Mouse (Mus musculus) hindbrain, embryonic 15.5 days (tissue): Measurements from ENCODE around the gene Taf8. TPM values are rescaled to one million over a fixed set of nuclear protein-coding genes. Genes with fewer than 3 reads are reported as not detected.

Experiments used
- ATAC-seq: fragments of 200-750 bp; cut with Nextera tagmentation; 2 replicates; pipeline ENCODE4 v1.8.0; 2017; ENCODE audit warnings: low read depth, moderate number of reproducible peaks, moderate TSS enrichment; ENCODE audit not compliant: low FRiP score
- H3K27ac ChIP-seq: fragments of 300-500 bp; sonication (generic); replicated peaks from 2 replicates; pipeline ENCODE4 v1.5.1; 2015; ENCODE audit warnings: mild to moderate bottlenecking, inconsistent platforms
- H3K27me3 ChIP-seq: fragments of 300-500 bp; sonication (generic); 2 replicates; pipeline ENCODE4 v1.6.1; 2015; ENCODE audit warnings: control low read depth, inconsistent platforms
- H3K36me3 ChIP-seq: fragments of 300-500 bp; sonication (generic); 2 replicates; pipeline ENCODE4 v1.6.1; 2015; ENCODE audit warnings: control low read depth, inconsistent platforms
- H3K4me1 ChIP-seq: fragments of 300-500 bp; sonication (generic); replicated peaks from 2 replicates; pipeline ENCODE4 v1.6.1; 2015; ENCODE audit warnings: control low read depth, inconsistent platforms
- H3K4me2 ChIP-seq: fragments of 300-500 bp; sonication (generic); 2 replicates; pipeline ENCODE4 v1.6.1; 2015; ENCODE audit warnings: moderate library complexity, mild to moderate bottlenecking, inconsistent platforms
- H3K4me3 ChIP-seq: fragments of 300-500 bp; sonication (generic); 2 replicates; pipeline ENCODE4 v1.5.1; 2015; ENCODE audit warnings: mild to moderate bottlenecking, inconsistent platforms
- H3K9ac ChIP-seq: fragments of 300-500 bp; sonication (generic); 2 replicates; pipeline ENCODE4 v1.6.1; 2015; ENCODE audit warnings: inconsistent platforms
- H3K9me3 ChIP-seq: fragments of 300-500 bp; sonication (generic); 2 replicates; pipeline ENCODE4 v1.6.1; 2016; ENCODE audit warnings: control low read depth, inconsistent platforms
- WGBS: fragments of 180-500 bp; shearing (Covaris S2); methylation state at CpG from one replicate; pipeline ENCODE4 v1.1.7; 2015; 5-methylcytosine and 5-hydroxymethylcytosine counted together
- polyA plus RNA-seq: library from polyadenylated mRNA; unstranded; fragments of >200 nt; fragmentation: Nextera tagmentation; extraction: Ambion mirVana; gene quantifications from 2 replicates; pipeline ENCODE4 v1.2.1, GENCODE M21; 2015

Taf8 gene
- polyA plus RNA-seq, 1 experiment from 2014 or later: 22.5 TPM

DNA sequence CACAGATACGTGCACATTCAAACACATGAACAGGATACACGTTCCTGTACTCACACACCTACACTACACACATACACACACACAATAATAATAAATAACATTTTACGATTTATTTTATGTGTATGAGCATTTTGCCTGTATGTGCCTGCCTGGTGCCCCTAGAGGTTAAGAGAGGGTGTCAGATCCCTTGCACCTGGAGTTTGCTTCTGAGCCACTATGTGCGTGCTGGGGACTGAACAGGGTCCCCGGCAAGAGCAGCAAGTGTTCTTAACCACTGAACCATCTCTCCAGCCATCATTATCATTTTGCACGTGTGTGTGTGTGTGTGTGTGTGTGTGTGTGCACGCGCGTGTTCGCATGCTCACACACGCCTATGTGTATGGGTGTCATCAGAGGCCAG is 27.5 kb upstream of the Taf8 start:
- Histone ChIP-seq H3K27ac (no peak overlapping the region), H3K36me3 (no peaks in the 10 kb centered on the region), H3K4me1 (0 out of 2 replicates have a peak, but pooled peaks cover 4% of the 10 kb centered on the region), H3K4me2 (no peak overlapping the region), H3K9ac (no peak overlapping the region), H3K27me3 (no peaks in the 10 kb centered on the region), H3K9me3 (no peaks in the 10 kb centered on the region), H3K4me3 (no peak overlapping the region)
- 96% methylated on average over 11 of the region's 11 CpGs for WGBS
- no peak for ATAC-seq

DNA sequence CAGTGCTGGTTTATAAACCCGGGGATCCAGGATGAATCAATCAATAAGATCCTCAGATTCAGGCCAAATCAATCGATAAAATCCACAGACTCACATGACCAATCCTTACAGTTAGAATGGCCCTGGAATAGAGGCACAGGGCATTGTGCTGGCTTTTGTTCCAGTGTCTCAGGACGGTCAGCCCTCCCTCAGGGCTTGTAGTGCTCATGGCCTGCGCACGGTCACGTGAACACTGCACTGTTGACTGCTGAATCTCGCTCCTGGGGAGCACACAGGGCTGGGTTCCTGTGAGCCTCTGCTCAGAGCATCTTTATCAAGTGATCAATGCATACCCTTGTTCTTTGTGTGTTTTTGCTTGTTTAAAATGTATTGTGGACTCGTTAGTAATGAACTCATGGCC is 26.8 kb upstream of the Taf8 start:
- 45% methylated on average over 8 of the region's 8 CpGs for WGBS
- H3K4me1 ChIP-seq: 0 out of 2 replicates have a peak, but pooled peaks cover 4% of the 10 kb centered on the region
- H3K4me3 ChIP-seq: no peak overlapping the region
- no peaks in the 10 kb centered on the region for H3K9me3 ChIP-seq
- no peak overlapping the region for H3K4me2 ChIP-seq
- ATAC-seq: no peak; the same call in 1 of the 2 replicates
- H3K27me3 ChIP-seq: no peaks in the 10 kb centered on the region
- no peaks in the 10 kb centered on the region for H3K36me3 ChIP-seq
- H3K27ac ChIP-seq: no peak overlapping the region
- H3K9ac ChIP-seq: no peak overlapping the region

DNA sequence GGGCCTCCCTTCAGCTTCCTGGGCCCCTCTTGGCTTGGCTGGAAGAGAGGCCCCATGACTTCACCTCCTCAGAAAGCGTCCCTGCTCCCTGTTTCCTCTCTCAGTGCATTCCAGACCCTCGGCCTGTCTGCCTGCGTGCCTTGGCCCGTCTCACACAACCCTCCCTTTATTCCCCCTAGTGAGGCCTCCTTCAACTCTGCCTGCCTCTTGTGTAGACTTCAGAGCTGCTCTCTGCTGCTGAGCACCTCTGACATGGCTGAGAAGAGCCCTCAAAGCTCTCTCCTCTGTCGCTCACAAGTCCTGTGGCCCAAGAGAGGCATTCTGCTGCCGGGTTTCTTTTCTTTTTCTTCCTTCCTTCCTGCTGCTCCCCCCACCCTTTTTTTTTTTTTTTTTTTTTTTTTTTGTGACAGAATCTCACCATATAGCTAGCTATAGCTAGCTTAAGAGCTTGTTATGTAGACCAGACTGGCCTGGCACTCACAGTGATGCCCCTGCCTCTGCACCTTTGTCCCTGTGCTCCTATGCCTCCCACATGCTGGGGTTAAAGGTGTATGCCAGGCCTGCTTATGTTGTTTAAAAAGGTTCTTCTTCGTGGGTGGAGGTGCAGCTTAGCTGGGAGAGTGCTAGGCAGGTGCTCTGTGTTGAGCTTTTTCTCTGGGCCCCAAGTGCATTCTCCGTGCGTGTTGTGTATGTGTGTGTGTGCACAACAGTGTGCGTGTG is 25.6 kb upstream of the Taf8 start:
- WGBS: 43% methylated on average over 10 of the region's 10 CpGs
- Histone ChIP-seq H3K9ac (no peak overlapping the region), H3K4me2 (no peak overlapping the region), H3K9me3 (no peaks in the 10 kb centered on the region), H3K27me3 (no peaks in the 10 kb centered on the region), H3K27ac (peak overlapping the region; percentile 63; the same call in 1 of the 2 replicates), H3K36me3 (no peaks in the 10 kb centered on the region), H3K4me3 (no peak overlapping the region), H3K4me1 (0 out of 2 replicates have a peak, but pooled peaks cover 8% of the 10 kb centered on the region)
- peak; percentile 59; the same call in 1 of the 2 replicates for ATAC-seq

DNA sequence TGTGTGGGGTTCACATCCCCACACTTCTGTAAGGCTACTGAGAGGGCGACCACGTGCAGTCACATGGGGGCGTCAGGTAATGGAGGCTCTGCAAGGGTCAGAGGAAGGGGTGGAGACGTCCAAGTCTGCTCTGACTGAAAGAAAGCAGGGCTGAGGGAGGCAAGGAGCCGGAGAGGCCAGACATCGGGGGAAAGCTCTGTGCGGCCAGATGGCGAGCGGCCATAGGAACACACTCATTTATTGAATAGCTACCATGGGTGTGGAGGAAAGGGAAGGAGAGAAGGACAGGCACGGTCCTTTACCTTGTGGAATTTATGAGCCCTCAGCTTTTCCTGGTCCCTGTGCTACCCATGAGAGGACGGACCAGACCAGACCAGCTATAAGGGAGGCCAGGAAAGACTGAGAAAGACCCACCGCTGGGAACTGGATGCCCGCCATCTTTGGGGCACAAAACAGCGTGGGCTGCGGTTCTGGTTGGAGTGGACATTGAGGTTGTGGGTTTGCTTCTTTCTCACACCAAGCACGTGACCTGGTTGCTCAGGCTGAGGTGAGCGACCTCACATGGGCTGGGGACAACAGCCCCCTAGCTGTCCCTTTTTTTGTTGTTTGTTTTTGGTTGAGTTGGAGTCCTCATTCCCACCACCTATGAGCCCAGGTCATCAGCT is 24.9 kb upstream of the Taf8 start:
- peak overlapping the region; percentile 63; the same call in 1 of the 2 replicates for H3K27ac ChIP-seq
- 79% methylated on average over 17 of the region's 17 CpGs for WGBS

DNA sequence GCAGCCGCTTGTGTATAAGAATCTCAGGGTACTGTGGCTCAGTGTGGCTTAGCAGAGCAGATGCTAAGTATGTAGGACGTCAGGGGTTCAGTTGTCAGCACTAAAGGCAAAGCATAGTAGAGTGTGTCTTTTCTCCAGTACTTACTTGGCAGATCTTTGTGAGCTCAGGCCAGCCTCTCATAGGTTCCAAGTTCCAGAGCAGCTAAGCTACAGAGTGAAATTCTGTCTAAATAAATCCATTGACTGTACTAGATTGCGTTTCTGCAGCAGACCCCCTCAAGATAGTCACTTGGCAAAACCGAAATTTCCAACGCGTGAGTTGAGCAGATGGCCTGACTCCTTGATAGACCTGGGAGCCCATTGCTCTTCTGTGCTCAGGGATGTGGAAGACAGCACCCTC is 22.9 kb upstream of the Taf8 start:
- no peak overlapping the region for H3K4me3 ChIP-seq
- no peak overlapping the region for H3K27ac ChIP-seq
- ATAC-seq: no peak
- H3K9me3 ChIP-seq: no peaks in the 10 kb centered on the region
- no peaks in the 10 kb centered on the region for H3K36me3 ChIP-seq
- no peaks in the 10 kb centered on the region for H3K27me3 ChIP-seq
- WGBS: 89% methylated on average over 6 of the region's 6 CpGs
- H3K4me1 ChIP-seq: peaks cover 22% of the 10 kb centered on the region
- H3K9ac ChIP-seq: no peak overlapping the region
- no peak overlapping the region for H3K4me2 ChIP-seq

More for the DNA sequence above, 24.9 kb upstream of the Taf8 start:
- H3K4me2 ChIP-seq: no peak overlapping the region
- no peaks in the 10 kb centered on the region for H3K9me3 ChIP-seq
- no peak overlapping the region for H3K4me3 ChIP-seq
- H3K36me3 ChIP-seq: no peaks in the 10 kb centered on the region
- H3K4me1 ChIP-seq: peaks cover 13% of the 10 kb centered on the region
- no peaks in the 10 kb centered on the region for H3K27me3 ChIP-seq
- no peak overlapping the region for H3K9ac ChIP-seq
- no peak for ATAC-seq

DNA sequence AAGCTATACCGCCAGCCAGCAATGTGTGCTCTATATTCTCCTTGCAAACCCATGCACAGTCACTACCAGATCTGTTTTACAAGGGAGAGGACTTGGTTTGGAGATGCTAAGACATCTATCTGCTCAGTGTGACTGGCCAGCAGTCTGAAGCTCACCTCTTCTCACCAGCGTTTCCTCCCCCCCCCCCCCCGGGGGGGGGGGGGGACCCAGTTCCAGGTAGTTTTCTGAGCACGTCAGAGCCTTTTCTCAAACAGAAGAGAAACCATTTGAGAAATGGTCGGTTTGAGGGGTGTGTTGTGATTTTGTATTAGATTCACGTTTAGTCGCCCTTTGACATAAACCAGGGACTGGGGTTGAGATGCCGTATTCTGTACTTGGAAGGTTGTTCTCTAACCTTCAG is 22.0 kb upstream of the Taf8 start:
- ATAC-seq: no peak
- Histone ChIP-seq H3K27ac (no peak overlapping the region), H3K27me3 (no peaks in the 10 kb centered on the region), H3K9ac (no peak overlapping the region), H3K4me3 (no peak overlapping the region), H3K4me1 (peaks cover 22% of the 10 kb centered on the region), H3K4me2 (no peak overlapping the region), H3K36me3 (no peaks in the 10 kb centered on the region), H3K9me3 (no peaks in the 10 kb centered on the region)
- 78% methylated on average over 8 of the region's 8 CpGs for WGBS

DNA sequence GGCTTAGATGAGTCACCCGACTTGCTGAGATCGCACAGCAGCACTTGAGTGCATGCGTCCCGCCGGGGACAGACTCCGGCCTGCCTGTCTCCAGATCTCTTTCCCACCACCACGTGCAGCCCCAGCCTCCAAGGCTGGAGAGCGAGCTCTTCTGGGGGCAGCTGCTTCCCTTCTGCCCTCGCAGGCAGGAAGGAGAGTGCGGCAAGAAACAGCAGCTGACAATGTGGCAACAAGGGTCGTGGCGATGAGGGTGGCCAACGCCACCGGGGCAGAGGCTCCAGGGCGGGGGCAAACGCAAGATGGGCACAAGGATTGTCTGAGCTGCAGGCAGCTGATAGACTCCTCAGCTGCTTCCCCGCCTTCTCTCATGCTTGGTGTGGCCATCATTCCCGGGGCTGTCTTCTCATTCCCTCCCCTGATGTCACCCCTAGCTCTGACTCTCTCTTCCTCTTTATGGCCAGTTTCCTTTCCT is 21.2 kb upstream of the Taf8 start:
- WGBS: 60% methylated on average over 18 of the region's 18 CpGs
- Histone ChIP-seq H3K9me3 (no peaks in the 10 kb centered on the region), H3K27me3 (no peaks in the 10 kb centered on the region), H3K27ac (peak overlapping the region; percentile 40; the same call in 1 of the 2 replicates), H3K36me3 (no peaks in the 10 kb centered on the region), H3K9ac (no peak overlapping the region), H3K4me2 (no peak overlapping the region), H3K4me1 (peaks cover 22% of the 10 kb centered on the region), H3K4me3 (no peak overlapping the region)
- no peak for ATAC-seq

DNA sequence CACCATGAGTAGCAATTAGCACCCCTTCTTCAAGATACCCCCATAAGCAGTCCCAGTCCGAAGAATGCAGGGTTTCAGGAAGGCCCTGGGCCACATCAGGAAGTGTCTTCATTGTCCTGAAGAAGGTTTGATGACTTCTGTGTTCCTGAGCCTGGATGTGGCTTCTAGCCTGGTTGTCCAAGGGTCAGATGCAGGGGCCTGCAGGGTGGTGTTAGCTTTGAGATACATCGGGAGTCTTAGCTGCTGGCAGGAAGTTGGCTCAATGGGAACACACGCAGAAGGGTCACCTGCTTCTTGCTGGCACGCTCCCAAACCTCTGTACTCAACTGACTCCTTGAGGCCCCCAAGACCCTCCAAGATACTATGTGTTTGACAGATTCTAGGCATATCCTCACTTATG is 20.4 kb upstream of the Taf8 start:
- no peak for ATAC-seq

DNA sequence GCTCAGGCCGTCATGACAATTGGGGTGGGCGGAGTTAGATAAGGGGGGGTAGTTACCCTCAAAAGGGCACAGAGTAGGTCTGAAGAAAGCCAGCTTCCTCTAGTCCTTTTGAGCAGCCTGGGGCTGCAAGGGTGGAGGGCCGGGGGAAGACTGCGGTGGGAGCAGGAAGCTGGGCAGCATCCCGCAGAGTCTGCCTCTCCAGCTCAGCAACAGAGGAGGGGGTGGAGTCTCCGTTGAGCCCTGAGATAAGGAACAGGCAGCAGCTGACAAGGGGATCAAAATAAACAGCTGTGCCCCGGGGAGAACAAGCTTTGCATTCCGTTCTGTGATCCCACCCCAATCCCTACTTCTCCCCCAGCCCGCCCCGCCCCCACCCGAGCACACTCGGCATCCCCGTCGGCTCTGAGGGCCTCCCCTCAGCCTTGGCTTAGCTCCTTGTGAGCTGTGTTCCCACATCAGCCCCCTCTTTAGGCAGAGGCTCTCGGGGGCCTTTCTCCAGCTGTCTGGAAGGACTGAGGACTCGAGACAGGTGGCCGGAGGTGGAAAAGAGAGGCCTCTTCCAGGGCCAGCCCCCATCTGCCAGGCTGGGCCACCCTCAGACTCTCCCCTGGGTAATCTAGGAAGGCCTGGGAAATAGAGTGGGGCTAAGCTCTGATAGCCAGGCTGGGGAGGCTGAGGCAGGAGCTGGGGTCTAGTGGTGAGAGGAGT is 19.6 kb upstream of the Taf8 start:
- WGBS: 2% methylated on average over 17 of the region's 17 CpGs
- H3K4me3 ChIP-seq: peak overlapping the region; percentile 11; the same call in 1 of the 2 replicates
- H3K4me2 ChIP-seq: peak overlapping the region; percentile 46

More for the DNA sequence above, 20.4 kb upstream of the Taf8 start:
- H3K9ac ChIP-seq: no peak overlapping the region
- peaks cover 21% of the 10 kb centered on the region for H3K4me1 ChIP-seq
- 69% methylated on average over 4 of the region's 4 CpGs for WGBS
- no peaks in the 10 kb centered on the region for H3K27me3 ChIP-seq
- H3K9me3 ChIP-seq: no peaks in the 10 kb centered on the region
- H3K4me3 ChIP-seq: no peak overlapping the region
- peak overlapping the region; percentile 70 for H3K27ac ChIP-seq
- H3K4me2 ChIP-seq: no peak overlapping the region
- H3K36me3 ChIP-seq: no peaks in the 10 kb centered on the region

DNA sequence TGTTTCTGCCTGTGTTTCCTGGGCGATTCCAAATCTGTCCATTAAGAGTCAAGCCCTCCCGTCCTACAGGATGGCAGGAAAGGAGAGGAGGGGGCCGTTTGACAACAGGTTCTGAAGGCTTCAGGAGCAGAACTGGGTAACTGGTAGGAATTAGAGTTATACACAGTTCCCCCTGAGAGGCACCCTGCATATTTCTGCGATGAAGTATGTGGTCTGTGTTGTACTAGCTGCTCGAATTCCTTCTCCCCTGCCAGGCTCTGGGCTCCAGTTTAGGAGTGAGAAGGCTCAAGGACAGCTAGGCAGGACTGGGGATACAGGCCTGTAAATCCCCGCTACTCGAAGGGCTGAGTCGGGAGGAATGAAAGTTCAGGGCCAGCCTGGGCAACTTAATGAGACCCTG is 16.1 kb upstream of the Taf8 start:
- H3K4me2 ChIP-seq: no peak overlapping the region
- H3K36me3 ChIP-seq: no peaks in the 10 kb centered on the region
- H3K4me3 ChIP-seq: no peak overlapping the region
- H3K27me3 ChIP-seq: no peaks in the 10 kb centered on the region
- H3K9ac ChIP-seq: no peak overlapping the region
- peak overlapping the region; percentile 47; the same call in 1 of the 2 replicates for H3K27ac ChIP-seq
- 44% methylated on average over 8 of the region's 8 CpGs for WGBS
- peaks cover 15% of the 10 kb centered on the region for H3K4me1 ChIP-seq
- no peak for ATAC-seq
- H3K9me3 ChIP-seq: no peaks in the 10 kb centered on the region

More for the DNA sequence above, 19.6 kb upstream of the Taf8 start:
- Histone ChIP-seq H3K4me1 (peaks cover 17% of the 10 kb centered on the region), H3K9me3 (no peaks in the 10 kb centered on the region), H3K9ac (peak overlapping the region; percentile 17; the same call in 1 of the 2 replicates), H3K27ac (peak overlapping the region; percentile 70), H3K27me3 (no peaks in the 10 kb centered on the region), H3K36me3 (no peaks in the 10 kb centered on the region)
- ATAC-seq: peak; percentile 85

DNA sequence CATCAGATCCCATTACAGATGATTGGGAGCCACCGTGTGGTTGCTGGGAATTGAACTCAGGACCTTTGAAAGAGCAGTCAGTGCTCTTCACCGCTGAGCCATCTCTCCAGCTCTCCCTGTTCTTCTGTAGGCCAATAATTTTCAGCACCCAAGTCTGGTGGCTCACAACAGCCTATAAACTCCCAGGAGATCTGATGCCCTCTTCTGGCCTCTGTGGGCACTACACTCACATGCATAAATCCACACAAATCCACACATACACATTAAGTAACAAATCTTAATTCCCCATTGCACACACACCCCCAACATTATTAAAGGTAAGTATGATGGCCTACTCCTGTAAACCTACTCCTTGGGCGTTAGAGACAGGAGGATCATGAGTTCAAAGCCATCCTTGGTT is 14.1 kb upstream of the Taf8 start:
- H3K9ac ChIP-seq: no peak overlapping the region
- ATAC-seq: no peak
- no peaks in the 10 kb centered on the region for H3K27me3 ChIP-seq
- H3K36me3 ChIP-seq: no peaks in the 10 kb centered on the region
- H3K4me3 ChIP-seq: no peak overlapping the region
- no peak overlapping the region for H3K4me2 ChIP-seq
- 96% methylated on average over 3 of the region's 3 CpGs for WGBS
- no peak overlapping the region for H3K27ac ChIP-seq
- H3K9me3 ChIP-seq: no peaks in the 10 kb centered on the region
- H3K4me1 ChIP-seq: peaks cover 4% of the 10 kb centered on the region
